Mouse (Mus musculus) neural tube, embryonic 11.5 days (tissue): ENCODE results near the gene Bmpr1b. TPM values are rescaled to one million over a fixed set of nuclear protein-coding genes. Genes with fewer than 3 reads are reported as not detected.

Experiments used
- ATAC-seq: fragments of 200-750 bp; cut with Nextera tagmentation; 2 replicates; pipeline ENCODE4 v1.8.0; 2017; ENCODE audit warnings: moderate number of reproducible peaks, mild to moderate bottlenecking, moderate TSS enrichment, moderate library complexity; ENCODE audit not compliant: insufficient read depth, low FRiP score, low TSS enrichment
- DNase-seq: peaks from one replicate; pipeline ENCODE4 v3.0.0-alpha.2; 2015; ENCODE audit warnings: low spot score
- H3K27ac ChIP-seq: fragments of 300-500 bp; sonication (generic); 2 replicates; pipeline ENCODE4 v1.5.1; 2014; ENCODE audit warnings: low read depth, mild to moderate bottlenecking, low read length
- H3K27me3 ChIP-seq: fragments of 300-500 bp; sonication (generic); 2 replicates; pipeline ENCODE4 v1.6.1; 2014; ENCODE audit warnings: mild to moderate bottlenecking, low read length, mixed read lengths; ENCODE audit not compliant: control insufficient read depth, insufficient read depth
- H3K36me3 ChIP-seq: fragments of 300-500 bp; sonication (generic); 2 replicates; pipeline ENCODE4 v1.6.1; 2014; ENCODE audit warnings: mild to moderate bottlenecking, low read length, moderate library complexity, mixed read lengths; ENCODE audit not compliant: control insufficient read depth, insufficient read depth
- H3K4me1 ChIP-seq: fragments of 300-500 bp; sonication (generic); 2 replicates; pipeline ENCODE4 v1.6.1; 2014; ENCODE audit warnings: low read length, mixed read lengths; ENCODE audit not compliant: control insufficient read depth, insufficient read depth
- H3K4me2 ChIP-seq: fragments of 300-500 bp; sonication (generic); 2 replicates; pipeline ENCODE4 v1.6.1; 2014; ENCODE audit warnings: low read depth, mild to moderate bottlenecking, moderate library complexity
- H3K4me3 ChIP-seq: fragments of 300-500 bp; sonication (generic); 2 replicates; pipeline ENCODE4 v1.5.1; 2014; ENCODE audit warnings: low read depth, low read length
- H3K9ac ChIP-seq: fragments of 300-500 bp; sonication (generic); 2 replicates; pipeline ENCODE4 v1.6.1; 2014; ENCODE audit warnings: mild to moderate bottlenecking, low read length
- H3K9me3 ChIP-seq: fragments of 300-500 bp; sonication (generic); 2 replicates; pipeline ENCODE4 v1.6.1; 2016; ENCODE audit warnings: low read length; ENCODE audit not compliant: control insufficient read depth
- WGBS: fragments of 180-500 bp; shearing (Covaris S2); extraction: QIAGEN DNeasy Blood & Tissue Kit; methylation state at CpG from one replicate; pipeline ENCODE4 v1.1.7; 2014; 5-methylcytosine and 5-hydroxymethylcytosine counted together
- polyA plus RNA-seq: library from polyadenylated mRNA; unstranded; fragments of >200 nt; fragmentation: Nextera tagmentation; extraction: Ambion mirVana; gene quantifications from 2 replicates; pipeline ENCODE4 v1.2.1, GENCODE M21; 2014

Bmpr1b gene
- polyA plus RNA-seq, 1 experiment from 2014 or later = 17.8 TPM

GRCm38 (mm10) chr3:142065111-142065510 is 104.1 kb downstream of the Bmpr1b start:
- DNase-seq (no peak), ATAC-seq (no peak)
- Histone ChIP-seq H3K27ac (no peak overlapping the region), H3K4me2 (no peak overlapping the region), H3K27me3 (no peaks in the 10 kb centered on the region), H3K36me3 (no peaks in the 10 kb centered on the region), H3K9ac (no peak overlapping the region), H3K4me1 (0 out of 2 replicates have a peak, but pooled peaks cover 3% of the 10 kb centered on the region), H3K4me3 (no peak overlapping the region), H3K9me3 (no peaks in the 10 kb centered on the region)
- 56% methylated on average over 5 of the region's 5 CpGs for WGBS

- Histone ChIP-seq H3K4me1 (0 out of 2 replicates have a peak, but pooled peaks cover 3% of the 10 kb centered on the region), H3K36me3 (no peaks in the 10 kb centered on the region), H3K27me3 (no peaks in the 10 kb centered on the region), H3K9ac (no peak overlapping the region), H3K4me2 (no peak overlapping the region), H3K4me3 (no peak overlapping the region), H3K27ac (0 out of 2 replicates have a peak overlapping the region, but pooled peaks have one; percentile 24), H3K9me3 (no peaks in the 10 kb centered on the region)
- ATAC-seq = peak; percentile 78
- 36% methylated on average over 12 of the region's 12 CpGs for WGBS
- DNase-seq = peak; percentile 67
Observed at GRCm38 (mm10) chr3:142063536-142064226, 105.5 kb downstream of the Bmpr1b start.

- Histone ChIP-seq H3K4me3 (no peak overlapping the region), H3K9ac (no peak overlapping the region), H3K4me1 (0 out of 2 replicates have a peak, but pooled peaks cover 3% of the 10 kb centered on the region), H3K9me3 (no peaks in the 10 kb centered on the region), H3K4me2 (no peak overlapping the region), H3K36me3 (no peaks in the 10 kb centered on the region), H3K27me3 (no peaks in the 10 kb centered on the region), H3K27ac (no peak overlapping the region)
- 90% methylated on average over 5 of the region's 5 CpGs for WGBS
- DNase-seq = no peak
- no peak for ATAC-seq
Observed at GRCm38 (mm10) chr3:142061267-142061666, 108.0 kb downstream of the Bmpr1b start.

GRCm38 (mm10) chr3:142059890-142060289 is 109.3 kb downstream of the Bmpr1b start:
- Histone ChIP-seq H3K27me3 (no peaks in the 10 kb centered on the region), H3K9ac (no peak overlapping the region), H3K9me3 (no peaks in the 10 kb centered on the region), H3K36me3 (no peaks in the 10 kb centered on the region), H3K4me2 (no peak overlapping the region), H3K4me1 (0 out of 2 replicates have a peak, but pooled peaks cover 3% of the 10 kb centered on the region), H3K4me3 (no peak overlapping the region), H3K27ac (no peak overlapping the region)
- WGBS = 29% methylated on average over 3 of the region's 3 CpGs
- ATAC-seq = no peak
- no peak for DNase-seq

- Histone ChIP-seq H3K27me3 (no peaks in the 10 kb centered on the region), H3K27ac (no peak overlapping the region), H3K4me1 (no peaks in the 10 kb centered on the region), H3K9me3 (no peaks in the 10 kb centered on the region), H3K9ac (no peak overlapping the region), H3K4me3 (no peak overlapping the region), H3K4me2 (no peak overlapping the region), H3K36me3 (no peaks in the 10 kb centered on the region)
- 95% methylated on average over 2 of the region's 2 CpGs for WGBS
- ATAC-seq = no peak
- DNase-seq = no peak
Observed at GRCm38 (mm10) chr3:142050681-142051080, 118.5 kb downstream of the Bmpr1b start.

- Histone ChIP-seq H3K36me3 (no peaks in the 10 kb centered on the region), H3K9ac (no peak overlapping the region), H3K27me3 (no peaks in the 10 kb centered on the region), H3K27ac (no peak overlapping the region), H3K4me1 (no peaks in the 10 kb centered on the region), H3K4me2 (no peak overlapping the region), H3K4me3 (no peak overlapping the region), H3K9me3 (no peaks in the 10 kb centered on the region)
- DNase-seq (no peak), ATAC-seq (no peak)
- WGBS = 79% methylated on average over 3 of the region's 3 CpGs
Observed at GRCm38 (mm10) chr3:142049610-142050009, 119.6 kb downstream of the Bmpr1b start.

- no peaks in the 10 kb centered on the region for H3K27me3 ChIP-seq
- H3K4me3 ChIP-seq = no peak overlapping the region
- no peak for ATAC-seq
- no peaks in the 10 kb centered on the region for H3K9me3 ChIP-seq
- H3K36me3 ChIP-seq = no peaks in the 10 kb centered on the region
- no peak overlapping the region for H3K4me2 ChIP-seq
- no peaks in the 10 kb centered on the region for H3K4me1 ChIP-seq
- no peak overlapping the region for H3K27ac ChIP-seq
- DNase-seq = no peak
- no peak overlapping the region for H3K9ac ChIP-seq
- 90% methylated on average over 5 of the region's 5 CpGs for WGBS
Observed at GRCm38 (mm10) chr3:142049093-142049492, 120.1 kb downstream of the Bmpr1b start.

- ATAC-seq = no peak
- Histone ChIP-seq H3K4me3 (no peak overlapping the region), H3K27me3 (no peaks in the 10 kb centered on the region), H3K27ac (no peak overlapping the region), H3K9me3 (no peaks in the 10 kb centered on the region), H3K9ac (no peak overlapping the region), H3K4me1 (no peaks in the 10 kb centered on the region), H3K4me2 (no peak overlapping the region), H3K36me3 (no peaks in the 10 kb centered on the region)
- 75% methylated on average over 6 of the region's 6 CpGs for WGBS
- no peak for DNase-seq
Observed at GRCm38 (mm10) chr3:142048493-142048892, 120.7 kb downstream of the Bmpr1b start.

- DNase-seq (no peak), ATAC-seq (no peak)
- H3K36me3 ChIP-seq = no peaks in the 10 kb centered on the region
- 43% methylated on average over 2 of the region's 2 CpGs for WGBS
- no peaks in the 10 kb centered on the region for H3K27me3 ChIP-seq
- H3K4me1 ChIP-seq = no peaks in the 10 kb centered on the region
- no peaks in the 10 kb centered on the region for H3K9me3 ChIP-seq
- H3K9ac ChIP-seq = no peak overlapping the region
- no peak overlapping the region for H3K4me3 ChIP-seq
- H3K4me2 ChIP-seq = no peak overlapping the region
- no peak overlapping the region for H3K27ac ChIP-seq
Observed at GRCm38 (mm10) chr3:142043463-142043862, 125.8 kb downstream of the Bmpr1b start.
